13 mouse cellular contexts compared by ENCODE assay signal in genomic region chr9:100023641-100024040, GRCm38 (mm10).
DNase-seq lines count a peak whose midpoint lies in the region; ATAC-seq and TF ChIP-seq lines count a peak whose summit lies in the region.
"Had no signal": no experiment of that assay in that cellular context is flagged by ENCODE, and none has a peak within 500 bp of the region (broad histone marks: within the 10 kb centered on the region; RNA-seq: fewer than 3 reads in every experiment).

No protein-coding gene starts in this region.

- intact Hi-C loops in left cerebral cortex, postnatal 36 days (cut with DNase I): no loop called here

- DNase-seq in adrenal gland, postnatal 14 days: peak; percentile 15
- no peak for DNase-seq in adrenal gland, postnatal 25 days
- peak; percentile 88 for DNase-seq in lung, embryonic 14.5 days
- no peak for DNase-seq in lung, postnatal 25 days (ENCODE audit: low spot score)
- peak; percentile 77 for DNase-seq in embryo, embryonic 11 days
- peak; percentile 65 for DNase-seq in retina, embryonic 14.5 days (ENCODE audit: low spot score)
- no peak for DNase-seq in left cerebral cortex, postnatal 36 days (ENCODE audit: low spot score in 2 of 2)
- DNase-seq: cerebellum, postnatal 36 days; right cerebral cortex, postnatal 14 days had no signal

- H3K36me3 ChIP-seq in lung, embryonic 14.5 days (ENCODE audit: insufficient read depth): no peaks in the 10 kb centered on the region
- no peaks in the 10 kb centered on the region for H3K36me3 ChIP-seq in midbrain, embryonic 15.5 days (replicated peaks)
- H3K36me3 ChIP-seq: forebrain, embryonic 12.5 days; limb, embryonic 15.5 days had no signal

- H3K9ac ChIP-seq in lung, embryonic 14.5 days: no peak overlapping the region
- H3K9ac ChIP-seq in midbrain, embryonic 15.5 days: no peak overlapping the region
- H3K9ac ChIP-seq: forebrain, embryonic 12.5 days; limb, embryonic 15.5 days had no signal

- no peak; the same call in 1 of the 2 replicates for ATAC-seq in lung, embryonic 14.5 days (ENCODE audit: insufficient read depth)
- ATAC-seq in midbrain, embryonic 15.5 days (replicated peaks): no peak
- ATAC-seq: hindbrain, embryonic 16.5 days had no signal

- H3K4me3 ChIP-seq in lung, embryonic 14.5 days (ENCODE audit: low read depth, low read length): no peak overlapping the region
- no peak overlapping the region for H3K4me3 ChIP-seq in midbrain, embryonic 15.5 days
- H3K4me3 ChIP-seq: forebrain, embryonic 12.5 days; limb, embryonic 15.5 days had no signal

- H3K27me3 ChIP-seq in lung, embryonic 14.5 days (ENCODE audit: insufficient read depth, low read length): no peaks in the 10 kb centered on the region
- H3K27me3 ChIP-seq in midbrain, embryonic 15.5 days (replicated peaks): no peaks in the 10 kb centered on the region
- H3K27me3 ChIP-seq: forebrain, embryonic 12.5 days; limb, embryonic 15.5 days had no signal

- 39% methylated on average over 5 of the region's 5 CpGs for WGBS in lung, embryonic 14.5 days
- 69% methylated on average over 5 of the region's 5 CpGs for WGBS in midbrain, embryonic 15.5 days

- no peak for TF ChIP-seq CTCF in lung, embryonic 14.5 days (IDR thresholded peaks at IDR 0.05; ENCODE audit: low read depth)

- H3K27ac ChIP-seq in lung, embryonic 14.5 days (ENCODE audit: low read depth): no peak overlapping the region
- H3K27ac ChIP-seq in midbrain, embryonic 15.5 days: no peak overlapping the region
- H3K27ac ChIP-seq: forebrain, embryonic 12.5 days; limb, embryonic 15.5 days had no signal

- H3K9me3 ChIP-seq in lung, embryonic 14.5 days (ENCODE audit: low read depth, low read length): no peaks in the 10 kb centered on the region
- no peaks in the 10 kb centered on the region for H3K9me3 ChIP-seq in midbrain, embryonic 15.5 days
- H3K9me3 ChIP-seq: forebrain, embryonic 12.5 days; limb, embryonic 15.5 days had no signal

- H3K4me1 ChIP-seq in lung, embryonic 14.5 days (ENCODE audit: insufficient read depth): no peaks in the 10 kb centered on the region
- no peaks in the 10 kb centered on the region for H3K4me1 ChIP-seq in midbrain, embryonic 15.5 days
- H3K4me1 ChIP-seq: forebrain, embryonic 12.5 days; limb, embryonic 15.5 days had no signal

- no peak overlapping the region for H3K4me2 ChIP-seq in lung, embryonic 14.5 days
- H3K4me2 ChIP-seq in midbrain, embryonic 15.5 days: no peak overlapping the region
- H3K4me2 ChIP-seq: forebrain, embryonic 12.5 days; limb, embryonic 15.5 days had no signal

Comparison
In these comparisons a context has a peak if more than half of its experiments do, and no peak if none do; other contexts are left out.
1. DNase-seq: peak in adrenal gland, postnatal 14 days (single experiment), lung, embryonic 14.5 days (single experiment), embryo, embryonic 11 days (single experiment) and retina, embryonic 14.5 days (single experiment); none in adrenal gland, postnatal 25 days (single experiment), lung, postnatal 25 days (single experiment) and left cerebral cortex, postnatal 36 days (0 of 2).